Mouse (Mus musculus) heart, postnatal 4 days (tissue): ENCODE measurements around the gene Sptlc3. TPM values are rescaled to one million over a fixed set of nuclear protein-coding genes. Genes with fewer than 3 reads are reported as not detected.

Source experiments
- DNase-seq: peaks from one replicate; pipeline ENCODE4 v3.0.0; 2021
- total RNA-seq, 2 experiments: library from RNA; stranded (reverse); gene quantifications; 2 replicates each; pipeline ENCODE4 v1.2.3; 2021

Gene Sptlc3
- total RNA-seq, result not detected

GRCm38 (mm10) chr2:139493836-139494235 is at the start of gene Sptlc3:
TSS of gene Sptlc3 (plus strand) at chr2:139493913.
- DNase-seq, result no peak

GRCm38 (mm10) chr2:139467726-139468125 is 26.0 kb upstream of the Sptlc3 start:
- no peak for DNase-seq

DNA sequence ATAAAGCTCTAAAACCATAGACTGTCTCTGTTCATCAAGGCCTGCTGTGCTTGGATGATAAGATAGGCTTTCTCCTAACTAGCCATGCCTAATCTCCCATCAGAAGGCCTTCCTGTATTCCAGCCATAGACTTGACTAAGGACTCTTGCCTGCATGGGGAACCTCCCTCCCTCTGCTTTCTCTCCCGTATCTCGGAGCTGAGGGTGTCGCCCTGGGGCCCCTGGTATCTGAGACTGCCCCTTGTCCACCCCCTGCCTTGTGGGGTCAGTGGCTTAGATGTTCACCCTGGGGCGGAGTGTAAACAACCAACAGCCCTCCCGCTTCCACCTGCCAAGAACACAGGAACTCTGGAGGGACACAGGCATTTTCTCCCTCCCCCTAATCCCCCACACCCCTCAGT is 5.0 kb upstream of the Sptlc3 start:
- no peak for DNase-seq

GRCm38 (mm10) chr2:139494629-139495028 is 916 bp downstream of the Sptlc3 start:
- no peak for DNase-seq

DNA sequence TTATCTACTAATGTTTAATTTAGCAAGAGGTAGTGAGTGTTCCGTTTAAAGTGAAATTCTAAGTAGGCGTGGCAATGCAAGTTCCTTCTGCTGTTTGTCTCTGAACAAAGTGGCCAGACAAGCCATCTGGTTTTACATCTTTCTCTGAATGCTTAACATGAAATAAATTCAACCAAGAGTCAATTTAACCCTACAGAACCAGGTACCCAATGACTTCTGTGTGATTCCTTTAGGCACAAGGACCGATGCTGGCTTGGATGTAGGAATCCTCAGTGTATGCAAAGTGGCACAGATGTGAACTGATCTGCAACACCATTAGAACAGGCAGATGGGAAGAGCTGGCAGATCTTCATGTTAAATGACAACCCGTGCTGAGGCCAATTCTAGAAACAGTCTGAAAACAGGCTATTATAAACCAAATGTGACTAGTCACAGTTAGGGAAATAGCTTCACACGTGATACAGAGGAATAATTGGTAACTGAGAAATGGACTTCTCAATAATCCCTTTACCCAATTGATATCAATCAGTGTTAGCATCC is 68.3 kb downstream of the Sptlc3 start:
- DNase-seq, result no peak

DNA sequence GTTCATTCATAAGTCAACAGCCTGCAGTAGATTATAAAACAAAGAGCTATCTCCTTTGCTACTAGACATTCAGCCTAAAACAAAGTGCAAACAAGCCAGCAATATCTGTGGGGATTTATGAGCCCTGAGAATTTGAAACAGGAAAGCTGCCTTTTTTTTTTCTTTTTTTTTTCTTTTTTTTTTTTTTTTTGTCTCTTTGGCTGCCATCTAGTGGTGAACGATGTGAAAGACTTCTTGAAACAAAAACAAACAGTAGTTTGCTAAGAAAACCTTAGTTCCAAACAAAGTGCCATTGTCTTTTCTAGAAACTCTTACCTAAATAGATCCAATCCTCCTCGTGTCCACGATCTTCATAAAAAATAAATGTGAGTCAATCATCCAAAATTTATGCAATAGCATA is 85.6 kb downstream of the Sptlc3 start:
- no peak for DNase-seq

- DNase-seq, result peak; percentile 5
These were observed 89.1 kb downstream of the Sptlc3 start for GRCm38 (mm10) chr2:139582766-139583165.

DNA sequence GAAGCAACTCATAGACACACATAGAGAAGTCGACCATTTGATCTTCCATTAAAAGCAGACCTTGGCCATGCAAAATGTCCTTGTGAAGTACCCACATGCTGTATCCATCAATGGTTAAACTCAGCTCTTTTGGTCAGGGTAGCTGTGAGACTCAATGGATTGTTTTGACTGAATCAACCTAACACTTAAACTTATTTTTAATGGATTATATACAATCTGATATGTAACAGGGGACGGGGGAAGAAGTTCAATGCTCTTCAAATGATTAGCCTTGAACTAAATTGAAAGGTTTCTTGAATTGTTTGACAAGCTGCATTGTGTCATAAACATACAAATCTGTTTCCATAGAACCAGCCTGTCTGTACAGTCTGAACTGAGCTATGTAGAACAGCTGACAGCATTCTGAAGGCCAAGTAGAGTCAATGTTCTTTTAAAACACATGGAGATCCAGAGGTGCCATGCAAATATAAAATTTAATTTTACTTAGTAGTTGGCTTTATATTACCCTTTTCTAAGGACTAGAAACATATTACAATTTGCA is 94.0 kb downstream of the Sptlc3 start:
- no peak for DNase-seq

DNA sequence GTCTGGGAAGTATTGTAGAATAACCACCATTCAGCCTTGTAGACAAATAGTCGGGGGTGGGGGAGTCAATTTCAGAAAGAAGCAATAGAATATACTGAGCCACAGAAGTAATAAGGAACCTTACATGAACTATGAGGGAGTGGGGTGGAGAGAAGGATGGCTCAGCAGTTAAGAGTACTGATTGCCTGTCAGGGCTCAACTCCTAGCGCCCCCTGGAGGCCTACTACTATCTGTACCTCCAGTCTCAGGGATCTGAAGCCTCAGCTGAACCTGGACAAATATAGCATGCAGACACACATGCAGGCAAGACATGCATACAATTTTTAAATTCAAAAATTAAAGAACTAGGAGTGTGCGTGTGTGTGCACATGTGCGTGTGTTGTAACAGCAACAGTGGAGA is 96.2 kb downstream of the Sptlc3 start:
- DNase-seq, result peak; percentile 51

GRCm38 (mm10) chr2:139590888-139591698 is 97.4 kb downstream of the Sptlc3 start:
- DNase-seq, result peak; percentile 18

GRCm38 (mm10) chr2:139592109-139592508 is 98.4 kb downstream of the Sptlc3 start:
- no peak for DNase-seq

- no peak for DNase-seq
These were observed 103.5 kb downstream of the Sptlc3 start for GRCm38 (mm10) chr2:139597229-139597628.

DNA sequence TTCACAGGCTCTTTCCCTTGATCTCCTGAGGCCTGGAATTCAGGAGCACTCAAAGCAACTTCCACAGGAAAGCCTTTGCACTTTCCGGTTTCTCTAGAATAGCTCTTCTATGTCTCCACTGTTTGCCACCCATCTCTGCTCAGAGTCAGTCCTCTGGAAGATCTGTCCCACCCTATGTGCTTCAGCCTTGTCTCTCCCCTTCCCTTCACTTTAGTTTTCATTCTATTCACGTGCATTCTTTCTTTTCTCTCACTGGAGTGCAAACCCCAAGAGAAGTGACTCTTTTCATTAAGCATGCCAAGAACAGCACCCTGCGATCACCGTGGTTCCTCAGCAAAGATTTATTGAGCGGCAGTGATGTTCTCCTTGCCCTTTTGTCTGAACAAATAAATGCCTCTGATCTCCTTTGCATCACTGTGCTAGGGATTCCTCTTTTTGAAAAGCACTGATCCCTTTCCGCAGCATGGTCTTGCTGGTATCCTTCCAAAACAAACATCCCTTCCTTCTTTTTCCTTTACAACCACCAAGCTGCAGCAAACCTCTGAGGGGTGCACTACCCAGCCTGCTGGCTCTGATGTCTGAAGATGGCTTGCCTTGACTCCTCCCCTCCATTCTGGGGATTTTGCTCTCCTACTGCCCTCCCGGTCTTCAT is 108.0 kb downstream of the Sptlc3 start:
- DNase-seq, result no peak

DNA sequence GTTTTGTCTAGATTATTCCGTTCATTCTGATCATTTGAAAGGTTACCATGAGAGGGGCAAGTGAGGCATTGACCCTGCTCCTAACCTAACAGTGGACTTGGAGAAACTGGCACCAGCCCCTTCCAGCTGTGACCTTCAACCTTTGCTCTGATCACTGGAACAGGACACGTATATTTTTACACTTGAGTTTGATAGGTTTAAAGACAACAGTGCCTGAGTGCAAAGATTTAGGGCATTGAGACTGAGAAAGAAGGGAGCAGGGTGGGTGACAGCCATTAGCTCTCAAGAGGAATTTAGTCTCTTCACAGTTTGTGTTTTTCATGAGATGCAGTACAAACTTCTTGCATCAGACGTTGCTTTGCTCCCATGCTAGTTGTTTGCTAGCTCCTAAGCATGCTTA is 114.5 kb downstream of the Sptlc3 start:
- no peak for DNase-seq

- DNase-seq, result no peak
These were observed 115.1 kb downstream of the Sptlc3 start for GRCm38 (mm10) chr2:139608810-139609209.

DNA sequence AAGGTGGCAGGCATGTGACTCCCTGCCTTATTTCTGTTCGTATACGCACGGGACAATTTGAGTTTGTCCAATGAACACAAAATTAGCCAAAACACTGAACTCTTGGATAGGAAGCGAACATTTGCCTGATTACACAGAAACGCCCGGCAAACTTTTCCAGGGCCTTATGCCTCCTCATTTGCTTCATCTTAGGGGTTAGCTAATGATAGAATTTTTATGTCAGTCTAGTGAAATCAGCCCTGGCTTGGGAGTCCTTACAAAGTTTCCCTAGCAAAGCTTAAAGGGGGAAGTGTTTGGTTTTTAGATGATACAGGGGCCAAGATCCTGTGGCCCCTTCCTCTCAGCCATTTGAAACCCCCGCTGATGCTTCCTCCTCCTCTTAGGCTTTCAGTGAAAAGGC is 115.5 kb downstream of the Sptlc3 start:
- no peak for DNase-seq

DNA sequence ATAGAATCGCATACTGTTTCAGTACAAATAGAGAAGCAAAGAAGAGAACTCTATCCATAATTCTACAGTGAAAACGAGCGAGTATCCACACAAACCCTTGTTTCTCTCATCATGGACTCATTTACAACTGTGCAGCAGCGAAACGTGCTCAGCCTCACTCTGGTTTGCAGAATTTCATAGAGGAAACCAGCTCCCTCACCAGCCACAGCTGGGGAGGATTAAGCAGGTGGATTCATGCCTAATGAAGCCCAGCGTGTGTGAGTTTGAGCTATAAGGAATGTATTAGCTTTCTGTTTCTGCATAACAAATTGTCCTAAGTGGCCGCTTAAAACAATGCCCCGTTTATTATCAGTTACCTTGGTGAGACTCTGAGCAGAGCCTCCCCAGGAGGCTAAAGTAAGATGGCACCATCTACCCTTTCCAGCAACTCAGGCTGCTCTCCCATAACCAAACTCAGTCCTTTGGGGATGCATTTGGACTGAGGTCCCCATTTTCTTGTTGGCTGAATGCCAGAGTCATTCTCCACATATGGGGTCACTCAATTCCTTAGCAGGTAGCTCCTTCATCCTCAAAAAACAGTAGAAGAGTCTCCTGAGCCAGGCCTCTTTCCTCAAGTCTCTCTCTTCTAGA is 116.1 kb downstream of the Sptlc3 start:
- DNase-seq, result no peak

GRCm38 (mm10) chr2:139612410-139613107 is 118.8 kb downstream of the Sptlc3 start:
- DNase-seq, result no peak

DNA sequence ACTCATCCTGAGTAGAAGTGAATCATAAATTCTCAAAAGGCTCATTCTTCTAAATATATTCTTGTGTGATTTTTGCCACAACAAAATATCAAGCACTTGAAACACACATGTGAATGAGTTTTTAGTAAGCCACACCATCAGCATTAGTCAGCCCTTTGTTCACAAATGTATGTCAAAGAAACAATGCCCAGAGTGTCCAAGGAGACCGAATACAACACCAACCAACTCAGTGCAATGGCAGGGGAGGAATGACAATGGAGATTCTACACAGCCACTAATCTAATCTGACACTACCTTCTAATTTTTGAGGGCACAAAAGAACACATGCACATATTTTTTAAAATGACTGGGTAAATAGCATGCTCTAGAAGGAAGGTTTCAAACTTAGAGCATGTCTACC is 132.8 kb downstream of the Sptlc3 start:
- no peak for DNase-seq

DNA sequence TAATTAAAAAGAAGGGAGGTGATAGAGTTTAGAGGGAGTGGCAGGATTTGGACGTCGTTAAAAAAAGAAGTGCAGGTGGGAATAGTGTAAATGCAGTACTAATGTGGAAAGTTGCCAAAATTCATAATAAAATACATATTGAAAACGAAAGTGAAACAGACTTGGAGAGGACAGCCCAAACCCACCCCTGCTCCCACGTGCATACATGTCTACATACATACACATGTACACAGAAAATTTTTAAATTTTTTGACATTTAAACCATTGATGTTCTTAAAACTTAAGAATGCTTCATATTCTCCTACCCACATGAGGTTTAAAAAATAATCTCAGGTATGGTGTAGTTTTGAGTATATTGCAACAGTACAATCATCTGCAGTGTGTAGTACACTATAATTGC is 135.0 kb downstream of the Sptlc3 start:
- DNase-seq, result no peak

DNA sequence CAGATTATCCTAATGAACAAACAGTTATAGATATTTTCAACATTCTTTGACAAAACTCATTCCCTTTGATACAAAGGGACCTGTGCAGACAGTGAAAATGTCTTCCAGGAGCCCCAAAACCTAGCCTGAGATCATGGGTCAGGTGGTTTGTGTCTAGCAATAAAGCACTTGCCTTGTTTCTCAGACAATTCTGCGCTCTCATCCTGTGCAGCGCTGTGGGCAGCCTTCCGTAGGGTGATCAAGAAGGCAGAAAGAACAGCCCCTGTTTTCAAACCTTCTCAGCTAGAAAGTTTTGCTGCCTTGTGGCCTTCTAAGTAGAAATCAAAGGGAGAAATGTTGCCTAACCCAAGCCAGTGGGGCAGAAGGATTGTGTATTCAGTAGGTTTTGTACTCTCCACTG is 135.9 kb downstream of the Sptlc3 start:
- DNase-seq, result no peak

DNA sequence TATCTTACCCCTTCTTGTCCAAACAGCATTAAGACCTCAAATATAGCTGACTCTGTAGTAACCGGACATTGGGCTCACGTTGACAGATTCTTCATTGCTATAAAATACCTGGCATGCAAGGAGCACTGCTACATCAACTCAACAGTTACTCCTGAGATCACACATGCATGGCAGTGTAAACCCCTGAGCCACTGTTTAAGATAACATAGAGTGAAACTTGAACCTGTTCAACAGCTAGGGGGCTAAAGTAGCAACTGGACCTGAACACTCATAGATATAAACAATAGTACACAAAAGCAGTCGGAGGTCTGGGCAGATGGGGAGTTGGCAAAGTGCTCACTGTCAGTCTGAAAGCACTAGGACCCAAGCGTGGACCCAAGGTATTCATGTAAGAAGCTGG is 140.8 kb downstream of the Sptlc3 start:
- DNase-seq, result no peak
